Mouse (Mus musculus): ENCODE results near the gene AL731706.2. TPM values are rescaled to one million over a fixed set of nuclear protein-coding genes. Genes with fewer than 3 reads are reported as not detected.
A peak's percentile ranks its signal among the peaks of the same experiment; 100 is the strongest.
"Not testable (repeated sequence)": the region's sequence is repeated elsewhere in the genome, so short reads cannot be mapped to it uniquely, and the experiment has no call there.

Gene AL731706.2
- polyA plus RNA-seq, 1 experiment from 2014 or later = 38.6 TPM

- H3K27me3 ChIP-seq = no peaks in the 10 kb centered on the region
- whole genome bisulfite sequencing = under 1% methylated on average over 49 of the region's 49 CpGs
- peak within 1 kb of the TSS; percentile 74 for H3K4me3 ChIP-seq
These were observed 5.8 kb upstream of the AL731706.2 start, which contains the start of the genes Slx4ip, AL731706.1 and Mkks for GRCm38 (mm10) chr2:136891068-136891950. Gene Slx4ip, plus strand, starts transcription at chr2:136891218. Gene AL731706.1, minus strand, starts transcription at chr2:136891389. Gene Mkks, minus strand, starts transcription at chr2:136891389.

GRCm38 (mm10) chr2:136890716-136891067 is 5.2 kb upstream of the AL731706.2 start:
- WGBS = 6% methylated on average over 15 of the region's 15 CpGs

More at GRCm38 (mm10) chr2:136891068-136891950, 5.8 kb upstream of the AL731706.2 start, which contains the start of the genes Slx4ip, AL731706.1 and Mkks:
- peak; percentile 98 for ATAC-seq
- Histone ChIP-seq H3K36me3 (ENCODE audit: poor library complexity, severe bottlenecking) (no peaks in the 10 kb centered on the region), H3K9me3 (replicated peaks) (no peaks in the 10 kb centered on the region), H3K4me2 (peak within 1 kb of the TSS; percentile 54), H3K27ac (peak within 1 kb of the TSS; percentile 91), H3K9ac (peak within 1 kb of the TSS; percentile 76), H3K4me1 (peaks cover 15% of the 10 kb centered on the region; the same call in 1 of the 2 replicates)

GRCm38 (mm10) chr2:136886846-136887245 is 1.4 kb upstream of the AL731706.2 start:
- no peak overlapping the region for H3K4me2 ChIP-seq
- no peak overlapping the region for H3K27ac ChIP-seq
- H3K9ac ChIP-seq = no peak overlapping the region
- 67% methylated on average over 4 of the region's 4 CpGs for WGBS
- no peaks in the 10 kb centered on the region for H3K9me3 ChIP-seq (replicated peaks)
- H3K4me1 ChIP-seq = 0 out of 2 replicates have a peak, but pooled peaks cover 5% of the 10 kb centered on the region
- H3K4me3 ChIP-seq = no peak overlapping the region
- no peak for ATAC-seq
- no peaks in the 10 kb centered on the region for H3K27me3 ChIP-seq
- peaks cover 13% of the 10 kb centered on the region for H3K36me3 ChIP-seq (ENCODE audit: poor library complexity, severe bottlenecking)

More at GRCm38 (mm10) chr2:136890716-136891067, 5.2 kb upstream of the AL731706.2 start:
- H3K27ac ChIP-seq = peak overlapping the region; percentile 91
- H3K9me3 ChIP-seq (replicated peaks); H3K36me3 ChIP-seq (ENCODE audit: poor library complexity, severe bottlenecking); H3K27me3 ChIP-seq: not testable (repeated sequence)
- peak overlapping the region; percentile 74 for H3K4me3 ChIP-seq
- peak overlapping the region; percentile 54 for H3K4me2 ChIP-seq
- peak; percentile 57 for ATAC-seq
- peak overlapping the region; percentile 76 for H3K9ac ChIP-seq
- H3K4me1 ChIP-seq = peaks cover 15% of the 10 kb centered on the region; the same call in 1 of the 2 replicates

GRCm38 (mm10) chr2:136854543-136855388 is 30.7 kb downstream of the AL731706.2 start:
- Histone ChIP-seq H3K27me3 (no peaks in the 10 kb centered on the region), H3K27ac (peak overlapping the region; percentile 36), H3K4me2 (no peak overlapping the region), H3K9me3 (replicated peaks) (no peaks in the 10 kb centered on the region), H3K4me1 (peaks cover 11% of the 10 kb centered on the region), H3K36me3 (ENCODE audit: poor library complexity, severe bottlenecking) (no peaks in the 10 kb centered on the region), H3K9ac (no peak overlapping the region), H3K4me3 (no peak overlapping the region)
- ATAC-seq = peak; percentile 57
- 7% methylated on average over 5 of the region's 5 CpGs for WGBS

GRCm38 (mm10) chr2:136850366-136850765 is 35.1 kb downstream of the AL731706.2 start:
- H3K4me1 ChIP-seq = peaks cover 11% of the 10 kb centered on the region
- no peak for ATAC-seq
- H3K4me3 ChIP-seq = no peak overlapping the region
- H3K4me2 ChIP-seq = no peak overlapping the region
- no peak overlapping the region for H3K27ac ChIP-seq
- no peaks in the 10 kb centered on the region for H3K27me3 ChIP-seq
- no peak overlapping the region for H3K9ac ChIP-seq
- no peaks in the 10 kb centered on the region for H3K9me3 ChIP-seq (replicated peaks)
- H3K36me3 ChIP-seq (ENCODE audit: poor library complexity, severe bottlenecking) = no peaks in the 10 kb centered on the region
- WGBS = 75% methylated on average over 3 of the region's 3 CpGs

- Histone ChIP-seq H3K27me3 (no peaks in the 10 kb centered on the region), H3K27ac (no peak overlapping the region), H3K9ac (no peak overlapping the region), H3K36me3 (ENCODE audit: poor library complexity, severe bottlenecking) (no peaks in the 10 kb centered on the region), H3K9me3 (replicated peaks) (no peaks in the 10 kb centered on the region), H3K4me2 (no peak overlapping the region), H3K4me3 (no peak overlapping the region), H3K4me1 (no peaks in the 10 kb centered on the region)
- 31% methylated on average over 1 of the region's 1 CpGs for WGBS
- ATAC-seq = no peak
These were observed 47.5 kb downstream of the AL731706.2 start for GRCm38 (mm10) chr2:136837994-136838393.

- WGBS = 75% methylated on average over 3 of the region's 3 CpGs
- no peak for ATAC-seq
- no peaks in the 10 kb centered on the region for H3K27me3 ChIP-seq
- no peak overlapping the region for H3K9ac ChIP-seq
- no peak overlapping the region for H3K27ac ChIP-seq
- no peaks in the 10 kb centered on the region for H3K9me3 ChIP-seq (replicated peaks)
- no peak overlapping the region for H3K4me3 ChIP-seq
- no peaks in the 10 kb centered on the region for H3K36me3 ChIP-seq (ENCODE audit: poor library complexity, severe bottlenecking)
- no peaks in the 10 kb centered on the region for H3K4me1 ChIP-seq
- H3K4me2 ChIP-seq = no peak overlapping the region
These were observed 49.6 kb downstream of the AL731706.2 start for GRCm38 (mm10) chr2:136835882-136836281.

Other genes starting within 250 kb of the AL731706.2 start
- 51.6 and 53.4 TPM in 2 replicates for gene Snap25, start 172.2 kb downstream of the AL731706.2 start, polyA plus RNA-seq (2015; fragmentation: Nextera tagmentation; extraction: Ambion mirVana)
- 12.2 and 12.8 TPM in 2 replicates for gene Slx4ip, start 5.5 kb upstream of the AL731706.2 start, polyA plus RNA-seq (2015; fragmentation: Nextera tagmentation; extraction: Ambion mirVana)
- gene AL731706.1, start 5.7 kb upstream of the AL731706.2 start, polyA plus RNA-seq (2015; fragmentation: Nextera tagmentation; extraction: Ambion mirVana) = 22.1 and 27.4 TPM in 2 replicates
- gene Mkks, start 5.7 kb upstream of the AL731706.2 start, polyA plus RNA-seq (2015; fragmentation: Nextera tagmentation; extraction: Ambion mirVana) = 9.9 and 10.8 TPM in 2 replicates
- 10.6 and 12.3 TPM in 2 replicates for gene Jag1, start 231.0 kb upstream of the AL731706.2 start, polyA plus RNA-seq (2015; fragmentation: Nextera tagmentation; extraction: Ambion mirVana)